Mouse (Mus musculus) testis, adult 2 months (tissue): ENCODE measurements around the gene Psmd2. TPM values are rescaled to one million over a fixed set of nuclear protein-coding genes. Genes with fewer than 3 reads are reported as not detected.

ENCODE experiments used
- H3K27ac ChIP-seq: fragments of 200-500 bp; 2 replicates; pipeline ENCODE4 v1.5.1; 2012; ENCODE audit warnings: low read depth, low read length; ENCODE audit not compliant: control insufficient read depth, insufficient read depth
- H3K27me3 ChIP-seq: fragments of 200-500 bp; 2 replicates; pipeline ENCODE4 v1.6.1; 2012; ENCODE audit warnings: mild to moderate bottlenecking, low read length, moderate library complexity; ENCODE audit not compliant: control insufficient read depth, insufficient read depth
- H3K36me3 ChIP-seq: fragments of 200-500 bp; 2 replicates; pipeline ENCODE4 v1.6.1; 2012; ENCODE audit warnings: mild to moderate bottlenecking, low read length; ENCODE audit not compliant: control insufficient read depth, insufficient read depth
- H3K4me1 ChIP-seq: fragments of 200-500 bp; 2 replicates; pipeline ENCODE4 v1.6.1; 2012; ENCODE audit warnings: low read length; ENCODE audit not compliant: control insufficient read depth, insufficient read depth
- H3K4me3 ChIP-seq: fragments of 200-500 bp; 2 replicates; pipeline ENCODE4 v1.5.1; 2012; ENCODE audit warnings: low read depth, mild to moderate bottlenecking, low read length, moderate library complexity, mixed read lengths; ENCODE audit not compliant: control insufficient read depth
- CTCF ChIP-seq: fragments of 200-500 bp; IDR thresholded peaks from 2 replicates; pipeline ENCODE4 v1.5.1; 2012; ENCODE audit warnings: low read depth, mild to moderate bottlenecking, inconsistent platforms, low read length, moderate library complexity; ENCODE audit not compliant: control insufficient read depth, insufficient read depth, insufficient replicate concordance
- POLR2A ChIP-seq: fragments of 200-500 bp; IDR thresholded peaks from 2 replicates; pipeline ENCODE4 v1.6.1; 2012; ENCODE audit warnings: low read depth, mild to moderate bottlenecking, inconsistent platforms, low read length, moderate library complexity; ENCODE audit not compliant: control insufficient read depth
- polyA plus RNA-seq: library from polyadenylated mRNA; depleted of rRNA; stranded (reverse); fragments of >200 nt; gene quantifications from 2 replicates; pipeline ENCODE4 v1.2.3, GENCODE M21; 2012; rRNA removed

Psmd2 gene
- polyA plus RNA-seq: 241 and 287 TPM in 2 replicates

GRCm38 (mm10) chr16:20651076-20651946 lies at the start of gene Psmd2:
TSS of gene Psmd2 (plus strand) at chr16:20651652.
- Histone ChIP-seq H3K36me3 (no peaks in the 10 kb centered on the region; the same call in none of the 2 replicates), H3K27ac (peak within 1 kb of the TSS; percentile 90), H3K4me3 (peak within 1 kb of the TSS; percentile 94), H3K4me1 (no peaks in the 10 kb centered on the region; the same call in 1 of the 2 replicates), H3K27me3 (no peaks in the 10 kb centered on the region)
- TF ChIP-seq CTCF (no peak), POLR2A (peak; percentile 98)

DNA sequence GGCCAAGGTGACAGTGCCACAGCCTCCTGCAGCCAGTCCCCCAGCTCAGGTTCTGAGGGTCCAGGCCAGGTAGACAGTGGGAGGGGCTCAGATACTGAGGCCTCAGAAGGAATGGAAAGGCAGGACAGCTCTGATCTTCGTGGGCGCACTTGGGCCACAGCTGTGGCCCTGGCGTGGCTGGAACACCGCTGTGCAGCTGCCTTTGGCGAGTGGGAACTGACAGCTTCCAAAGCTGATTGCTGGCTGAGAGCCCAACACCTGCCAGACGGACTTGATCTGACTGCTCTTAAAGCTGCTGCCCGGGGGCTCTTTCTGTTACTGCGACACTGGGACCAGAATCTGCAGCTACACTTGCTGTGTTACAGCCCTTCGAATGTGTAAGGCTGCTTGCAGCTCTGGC lies 46.7 kb upstream of the Psmd2 start:
- no peak overlapping the region for H3K4me3 ChIP-seq
- H3K27ac ChIP-seq: no peak overlapping the region
- peaks cover 4% of the 10 kb centered on the region; the same call in 1 of the 2 replicates for H3K4me1 ChIP-seq
- peaks cover 3% of the 10 kb centered on the region; the same call in 1 of the 2 replicates for H3K36me3 ChIP-seq
- H3K27me3 ChIP-seq: no peaks in the 10 kb centered on the region
- no peak for TF ChIP-seq POLR2A
- TF ChIP-seq CTCF: no peak

DNA sequence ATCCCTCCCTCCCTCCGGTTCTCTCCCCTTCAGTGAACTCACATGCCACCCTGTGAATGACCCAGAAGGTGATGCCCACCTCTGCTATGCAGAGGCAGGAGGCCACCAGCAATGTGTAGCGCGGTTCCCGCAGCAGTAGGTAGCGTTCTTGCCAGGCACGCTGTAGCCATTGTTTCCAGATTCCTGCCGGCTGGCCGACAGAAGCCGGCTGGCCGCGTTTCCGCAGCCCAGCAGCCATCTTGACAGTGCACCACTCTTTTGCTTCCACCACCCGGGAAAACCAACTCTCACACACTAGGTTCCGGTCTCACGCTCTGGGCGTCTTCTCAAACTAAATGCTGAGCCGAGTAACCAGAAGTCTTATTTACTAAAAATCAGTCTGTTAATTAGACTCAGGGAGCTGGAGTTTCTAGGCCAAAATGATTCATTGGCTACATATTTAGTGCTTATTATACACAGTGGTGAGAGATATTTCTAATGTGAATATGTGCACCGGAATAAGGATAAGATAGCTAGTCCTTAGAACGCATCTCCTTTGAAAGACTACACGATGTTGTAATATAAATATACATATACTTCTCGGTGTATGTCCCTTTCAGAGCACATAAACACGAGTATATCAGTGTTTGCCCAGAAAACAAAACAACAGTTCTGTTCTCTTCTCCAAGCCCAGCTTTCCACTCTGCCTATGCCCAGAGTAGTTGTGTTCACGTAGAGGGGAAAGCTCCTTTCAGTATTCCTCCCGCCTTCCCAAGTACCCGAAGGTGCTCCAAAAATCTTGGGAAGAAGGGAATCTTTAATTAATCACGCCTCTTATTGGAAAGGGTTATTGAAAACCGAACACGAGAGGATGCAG lies 40.7 kb upstream of the Psmd2 start:
- Histone ChIP-seq H3K36me3 (peaks cover 3% of the 10 kb centered on the region; the same call in 1 of the 2 replicates), H3K4me1 (peaks cover 10% of the 10 kb centered on the region), H3K4me3 (peak overlapping the region; percentile 98), H3K27me3 (no peaks in the 10 kb centered on the region), H3K27ac (peak overlapping the region; percentile 84)
- TF ChIP-seq CTCF: 0 out of 2 replicates have a peak, but pooled peaks have one; percentile 9
- TF ChIP-seq POLR2A: peak; percentile 93

DNA sequence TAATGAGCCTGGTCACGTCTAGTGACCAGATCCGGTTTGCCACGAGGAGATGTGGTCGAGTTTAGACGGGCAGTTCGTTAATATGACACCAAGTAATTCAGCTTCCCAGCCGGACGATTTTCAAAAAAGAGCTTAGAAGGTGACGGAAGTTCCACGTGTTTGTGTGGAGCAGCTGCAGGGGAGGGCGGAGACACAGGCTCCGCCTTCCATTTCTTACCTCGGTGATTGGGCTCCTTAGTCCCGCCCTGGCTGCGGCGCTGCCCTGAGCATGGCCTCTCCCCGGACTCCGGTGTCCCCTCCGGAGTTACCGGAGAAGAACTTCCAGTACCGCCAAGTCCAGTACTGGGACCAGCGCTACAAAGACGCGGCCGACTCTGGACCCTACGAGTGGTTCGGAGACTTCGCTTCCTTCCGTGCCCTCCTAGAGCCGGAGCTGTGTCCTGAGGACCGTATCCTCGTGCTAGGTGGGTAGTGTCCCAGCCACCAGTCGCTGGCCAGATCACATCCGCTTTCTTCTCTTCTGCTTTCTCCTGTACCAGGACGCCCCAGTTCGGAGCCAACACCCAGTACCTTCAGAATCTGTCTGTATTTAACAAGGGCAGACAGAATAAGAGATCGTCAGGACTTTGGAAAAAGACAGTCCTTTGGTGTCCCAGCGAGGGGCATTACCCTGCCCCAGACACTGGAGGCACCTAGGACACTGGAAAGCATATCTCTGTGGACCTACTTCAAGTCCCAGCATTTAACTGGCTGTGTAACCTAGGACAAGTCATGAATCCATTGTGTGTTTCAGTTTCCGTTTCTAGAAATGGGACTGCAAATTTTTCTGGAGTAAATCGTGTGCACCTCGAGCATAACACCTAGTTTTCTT lies 39.9 kb upstream of the Psmd2 start, which contains the start of the genes Eef1akmt4, Gm49333 and Alg3:
Eef1akmt4 (plus strand) TSS at position 237 of the 871 bp plus-strand sequence.
Gm49333 (plus strand) TSS at position 254 of the 871 bp plus-strand sequence.
Alg3 (minus strand) TSS at position 379 of the 871 bp plus-strand sequence.
- Histone ChIP-seq H3K27me3 (no peaks in the 10 kb centered on the region), H3K4me1 (peaks cover 10% of the 10 kb centered on the region), H3K4me3 (peak within 1 kb of the TSS; percentile 98), H3K27ac (peak within 1 kb of the TSS; percentile 84), H3K36me3 (peaks cover 3% of the 10 kb centered on the region; the same call in 1 of the 2 replicates)
- TF ChIP-seq CTCF (no peak), POLR2A (peak; percentile 32; the same call in 1 of the 2 replicates)

DNA sequence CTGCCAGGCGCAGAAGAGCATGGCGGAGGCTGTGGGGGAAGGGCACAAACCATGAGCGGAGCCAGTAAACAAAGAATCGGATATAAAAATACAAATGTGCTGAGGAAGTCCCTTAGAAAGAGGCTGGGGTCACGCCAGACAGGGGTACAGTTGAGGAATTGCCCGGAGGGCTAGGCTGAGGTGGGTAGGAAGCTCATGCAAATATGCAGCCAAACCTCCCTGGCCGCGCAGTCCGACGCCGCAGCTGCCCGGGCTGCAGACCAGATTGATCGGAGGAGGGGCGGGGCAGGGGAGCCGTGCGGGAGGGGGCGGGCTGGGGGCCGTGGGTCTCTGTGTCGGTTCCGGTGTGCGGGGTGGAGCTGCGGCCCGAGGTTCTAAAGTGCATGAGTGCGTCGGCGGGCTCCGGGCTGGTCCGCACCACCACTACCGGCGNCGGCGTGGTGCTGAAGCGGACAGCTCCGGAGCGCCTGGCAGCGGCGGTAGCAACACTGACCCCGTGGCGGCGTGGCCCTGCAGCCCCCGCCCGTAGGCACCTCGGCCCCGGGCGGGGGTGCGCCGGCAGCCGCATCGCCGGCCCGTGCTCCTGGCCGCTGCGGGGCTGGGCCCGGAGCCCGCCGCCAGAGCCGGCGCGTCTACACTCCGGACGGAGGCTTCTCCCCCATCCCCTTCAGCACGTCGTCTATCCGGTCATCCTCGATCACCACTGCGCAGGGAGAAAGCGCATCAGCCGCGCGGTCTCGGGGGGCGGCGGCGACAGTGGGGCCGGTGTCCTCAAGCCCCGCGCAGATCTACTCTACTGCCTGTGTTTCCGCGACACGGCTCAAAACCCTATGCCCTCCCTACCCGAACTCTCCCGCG lies 31.7 kb upstream of the Psmd2 start:
- TF ChIP-seq CTCF (no peak), POLR2A (no peak)

GRCm38 (mm10) chr16:20620399-20620735 lies 31.1 kb upstream of the Psmd2 start:
- peaks cover 2% of the 10 kb centered on the region; the same call in 1 of the 2 replicates for H3K27me3 ChIP-seq
- no peak for TF ChIP-seq POLR2A
- TF ChIP-seq CTCF: no peak
- H3K4me3 ChIP-seq: peak overlapping the region; percentile 88
- no peak overlapping the region for H3K27ac ChIP-seq
- H3K36me3 ChIP-seq: no peaks in the 10 kb centered on the region
- peaks cover 22% of the 10 kb centered on the region for H3K4me1 ChIP-seq

More for the DNA sequence above, 31.7 kb upstream of the Psmd2 start:
- no peak overlapping the region for H3K27ac ChIP-seq
- no peaks in the 10 kb centered on the region for H3K36me3 ChIP-seq
- H3K4me3 ChIP-seq: peak overlapping the region; percentile 88
- H3K4me1 ChIP-seq: peaks cover 22% of the 10 kb centered on the region
- peaks cover 2% of the 10 kb centered on the region; the same call in 1 of the 2 replicates for H3K27me3 ChIP-seq
